Mouse (Mus musculus) left cerebral cortex, postnatal 25 days (tissue): Measurements from ENCODE around the gene Ltbp1. TPM values are rescaled to one million over a fixed set of nuclear protein-coding genes. Genes with fewer than 3 reads are reported as not detected.

ENCODE experiments used
- DNase-seq, 2 experiments: peaks; one replicate each; pipeline ENCODE4 v3.0.0; 2022; ENCODE audit warnings: low spot score in 2 of 2, mixed read lengths in 1 of 2
- intact Hi-C: fragments of 180-260 bp; cut with DNase I; formaldehyde crosslinking; loops from one replicate; pipeline ENCODE4 v1.15.1; 2025
- total RNA-seq, 2 experiments: library from RNA; stranded (reverse); gene quantifications; 2 replicates each; pipeline ENCODE4 v1.2.3; 2021

The Ltbp1 gene
- total RNA-seq, 2 experiments from 2014 or later, result 8.9 to 9.1 TPM

GRCm38 (mm10) chr17:75254909-75255308, 249.5 kb downstream of the Ltbp1 start:
- intact Hi-C loops, result no loop called here
- no peak for DNase-seq

DNA sequence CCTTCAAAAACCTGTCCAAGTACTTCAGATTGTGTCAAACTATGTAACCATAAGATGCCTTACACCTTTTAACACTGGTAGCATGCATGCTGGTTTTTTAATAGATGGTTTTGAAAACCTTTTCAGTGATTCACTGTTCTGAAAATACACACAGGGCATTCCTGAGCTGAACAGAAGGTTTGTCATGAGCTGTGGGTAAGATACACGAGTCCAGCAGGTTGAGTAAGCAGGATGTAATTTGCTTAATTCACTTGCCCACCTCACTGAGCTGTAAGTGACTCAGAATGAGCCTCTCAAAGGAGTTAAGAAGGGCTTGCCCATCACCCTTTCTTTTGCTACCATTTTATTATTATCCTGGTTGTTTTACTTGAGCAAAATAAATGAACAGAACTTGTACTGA, 250.6 kb downstream of the Ltbp1 start:
- peak in 1 of 2 experiments; percentile 21 for DNase-seq
- intact Hi-C loops, result no loop called here

DNA sequence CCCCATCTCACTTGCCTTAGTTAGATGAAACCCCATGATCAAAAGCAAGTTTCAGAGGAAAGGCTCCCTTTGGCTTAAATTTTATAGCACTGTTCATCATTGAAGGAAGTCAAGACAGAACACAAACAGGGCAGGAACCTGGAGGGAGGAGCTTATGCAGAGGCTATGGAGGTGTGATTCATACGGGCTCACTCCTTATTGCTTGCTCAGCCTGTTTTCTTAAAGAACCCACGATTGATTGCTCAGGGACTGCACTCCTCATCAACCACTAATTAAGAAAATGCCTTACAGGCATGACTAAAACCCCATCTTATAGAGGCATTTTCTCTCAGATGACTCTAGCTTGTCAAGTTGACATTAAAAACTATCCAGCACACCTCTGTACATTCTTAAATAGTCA, 253.1 kb downstream of the Ltbp1 start:
- no peak for DNase-seq
- intact Hi-C loops, result no loop called here

- intact Hi-C loops, result no loop called here
- no peak for DNase-seq
Observed at GRCm38 (mm10) chr17:75263336-75263990, 258.1 kb downstream of the Ltbp1 start.

- no peak for DNase-seq
- intact Hi-C loops, result no loop called here
Observed at GRCm38 (mm10) chr17:75268506-75268905, 263.1 kb downstream of the Ltbp1 start.

DNA sequence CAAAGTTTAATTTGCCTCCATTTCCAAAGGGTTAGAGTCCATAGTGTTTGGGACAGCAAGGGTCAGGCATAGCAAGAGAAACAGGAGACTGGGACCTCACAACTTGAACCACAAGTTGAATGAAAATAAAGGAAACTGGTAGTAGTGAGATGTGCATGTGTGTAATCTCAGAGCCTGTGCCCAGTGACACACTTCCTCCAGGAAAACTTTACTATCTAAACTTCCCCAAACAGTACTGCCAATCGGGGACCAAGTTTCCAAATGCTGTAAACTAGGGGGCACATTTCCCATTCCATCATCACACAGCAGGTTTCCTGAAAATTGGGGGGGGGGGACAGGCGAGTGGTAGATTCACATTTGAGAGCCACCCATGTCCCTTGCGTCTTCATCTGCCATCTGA, 267.1 kb downstream of the Ltbp1 start:
- intact Hi-C loops, result no loop called here
- no peak for DNase-seq

GRCm38 (mm10) chr17:75273272-75273671, 267.9 kb downstream of the Ltbp1 start:
- intact Hi-C loops, result no loop called here
- DNase-seq, result no peak

GRCm38 (mm10) chr17:75275302-75275701, 269.9 kb downstream of the Ltbp1 start:
- intact Hi-C loops, result no loop called here
- DNase-seq, result no peak

DNA sequence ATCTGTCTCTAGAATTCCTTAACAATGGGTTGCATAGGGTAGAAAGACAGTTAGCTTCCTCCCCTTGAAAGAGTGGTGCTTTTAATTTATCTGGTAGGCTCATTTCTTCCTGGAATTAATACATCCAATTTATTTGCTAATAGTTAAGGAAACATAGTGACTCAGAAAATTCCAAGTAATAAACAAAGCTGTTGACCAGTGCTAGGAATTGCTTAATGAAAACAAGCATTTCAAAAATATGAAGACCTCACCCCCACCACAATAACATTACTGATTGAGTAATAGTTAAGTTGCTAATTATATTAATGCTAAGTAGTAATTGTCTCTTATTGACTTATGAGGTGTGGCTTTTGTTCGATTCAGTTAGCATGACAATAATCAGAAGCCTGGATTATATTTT, 272.7 kb downstream of the Ltbp1 start:
- DNase-seq, result no peak
- intact Hi-C loops, result no loop called here

- DNase-seq, result no peak
- intact Hi-C loops, result no loop called here
Observed at GRCm38 (mm10) chr17:75278561-75278960, 273.2 kb downstream of the Ltbp1 start.

- no peak for DNase-seq
- intact Hi-C loops, result no loop called here
Observed at GRCm38 (mm10) chr17:75281345-75281744, 276.0 kb downstream of the Ltbp1 start.

- no peak for DNase-seq
- intact Hi-C loops, result no loop called here
Observed at GRCm38 (mm10) chr17:75284876-75285708, 279.7 kb downstream of the Ltbp1 start.

GRCm38 (mm10) chr17:75292986-75293385, 287.6 kb downstream of the Ltbp1 start:
- no peak for DNase-seq
- intact Hi-C loops, result no loop called here

- intact Hi-C loops, result no loop called here
- DNase-seq, result no peak
Observed at GRCm38 (mm10) chr17:75293725-75294124, 288.4 kb downstream of the Ltbp1 start.

DNA sequence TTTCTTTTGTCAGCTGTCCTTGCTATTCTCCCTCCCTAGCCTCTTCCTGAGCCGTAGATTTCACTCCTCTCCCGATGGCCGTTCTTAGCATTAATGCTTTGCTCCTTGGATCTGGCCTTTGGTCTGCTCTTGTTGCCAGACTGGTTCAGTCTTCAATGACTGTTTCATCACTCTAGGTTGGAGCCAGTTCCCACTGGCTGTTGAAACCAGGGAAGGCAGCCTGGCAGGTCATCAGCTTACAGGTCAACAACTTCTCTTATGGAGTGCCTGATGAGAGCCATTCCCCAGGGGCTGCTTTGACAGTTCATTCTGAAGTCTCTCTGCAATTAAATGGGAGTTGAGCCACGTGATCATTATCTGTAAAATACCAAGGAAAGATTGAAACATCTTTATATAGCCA, 295.5 kb downstream of the Ltbp1 start:
- DNase-seq, result no peak
- intact Hi-C loops, result no loop called here

DNA sequence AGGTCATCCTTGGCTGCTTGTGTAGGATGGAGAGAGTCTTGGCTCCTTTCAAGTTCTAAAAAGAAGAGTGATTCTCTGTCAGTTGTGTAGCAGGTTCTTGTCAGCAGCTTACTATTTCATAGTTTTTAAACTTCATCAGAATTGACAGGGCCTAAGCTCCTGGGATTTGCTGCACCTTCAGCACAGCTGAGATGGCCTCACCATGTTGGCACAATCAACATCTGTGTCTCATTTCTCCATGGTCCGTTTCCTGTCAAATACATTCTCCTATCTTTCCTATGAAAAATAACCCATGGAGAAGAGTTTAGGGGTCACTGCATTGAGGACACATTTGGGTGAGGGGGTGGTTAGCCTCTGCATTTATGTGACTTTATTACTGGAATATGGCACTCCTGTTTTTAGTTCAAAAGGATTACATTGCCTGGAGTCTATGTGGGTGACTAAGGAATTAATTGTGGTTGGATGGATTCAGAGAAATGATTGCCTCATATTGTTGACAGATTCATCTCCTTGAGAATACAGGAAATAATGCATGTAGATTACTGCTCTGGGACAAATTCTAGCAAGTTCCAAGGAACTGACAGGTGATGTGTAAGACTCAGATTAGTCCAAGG, 299.5 kb downstream of the Ltbp1 start:
- intact Hi-C loops, result no loop called here
- DNase-seq, result no peak

DNA sequence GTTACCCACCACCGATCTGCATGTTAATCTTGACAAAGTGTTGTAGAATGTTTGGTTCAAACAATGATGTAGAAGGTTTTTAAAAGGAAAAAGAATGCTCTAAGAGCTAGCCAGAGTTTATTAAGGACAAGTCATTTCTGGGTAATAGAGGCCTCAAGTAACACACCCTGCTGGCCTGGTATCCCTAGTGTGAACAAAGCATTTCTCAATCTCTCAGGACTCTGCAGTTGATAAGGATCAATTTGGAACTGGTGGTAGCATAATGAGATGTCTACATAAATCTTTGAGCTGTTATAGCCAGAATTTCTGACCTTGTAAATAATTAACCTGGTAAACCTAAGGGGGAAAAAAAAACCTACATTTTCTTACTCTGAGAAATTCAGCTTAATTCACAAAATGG, 300.3 kb downstream of the Ltbp1 start:
- no peak for DNase-seq
- intact Hi-C loops, result no loop called here

DNA sequence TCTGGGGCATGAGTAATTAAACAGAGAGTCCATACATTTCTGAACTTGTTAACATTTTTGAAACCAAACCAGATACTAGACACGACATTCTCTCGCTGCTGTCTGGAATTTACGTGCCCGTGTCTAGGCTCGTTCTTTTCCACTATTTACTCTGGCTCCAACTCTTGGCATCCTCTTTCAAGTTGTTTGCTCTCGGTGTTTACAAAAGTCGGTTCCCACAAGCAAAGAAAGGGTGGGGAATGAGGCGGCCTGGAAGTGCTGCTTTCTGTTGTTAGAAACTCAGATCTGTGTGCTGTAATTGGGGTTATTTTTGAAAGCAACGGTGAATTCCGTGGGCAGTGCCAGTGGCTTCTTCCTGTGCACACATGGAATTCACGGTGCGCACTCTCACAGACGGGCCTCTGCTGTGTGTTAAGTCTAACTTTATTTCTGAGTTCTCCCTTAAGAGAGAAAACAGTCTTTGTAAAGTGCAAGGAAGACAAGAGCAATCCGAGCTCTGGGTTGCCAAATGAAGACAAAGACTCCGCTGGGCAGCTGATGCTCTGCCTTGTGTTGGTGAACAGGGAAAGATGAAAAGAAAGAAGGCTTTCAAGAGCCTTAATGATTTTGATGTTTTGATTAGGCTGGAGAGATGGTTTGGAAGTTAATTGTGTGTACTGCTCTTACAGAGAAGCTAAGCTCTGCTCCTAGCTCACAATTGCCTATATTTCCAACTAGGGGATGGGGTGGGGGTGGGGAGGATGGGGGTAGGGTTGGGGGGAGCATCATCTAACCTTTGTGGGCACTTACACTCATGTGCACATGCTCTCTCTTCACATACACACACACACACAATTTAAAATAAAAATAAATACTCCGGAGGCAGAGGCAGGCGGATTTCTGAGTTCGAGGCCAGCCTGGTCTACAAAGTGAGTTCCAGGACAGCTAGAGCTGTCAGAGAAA, 302.0 kb downstream of the Ltbp1 start:
- intact Hi-C loops, result no loop called here

DNA sequence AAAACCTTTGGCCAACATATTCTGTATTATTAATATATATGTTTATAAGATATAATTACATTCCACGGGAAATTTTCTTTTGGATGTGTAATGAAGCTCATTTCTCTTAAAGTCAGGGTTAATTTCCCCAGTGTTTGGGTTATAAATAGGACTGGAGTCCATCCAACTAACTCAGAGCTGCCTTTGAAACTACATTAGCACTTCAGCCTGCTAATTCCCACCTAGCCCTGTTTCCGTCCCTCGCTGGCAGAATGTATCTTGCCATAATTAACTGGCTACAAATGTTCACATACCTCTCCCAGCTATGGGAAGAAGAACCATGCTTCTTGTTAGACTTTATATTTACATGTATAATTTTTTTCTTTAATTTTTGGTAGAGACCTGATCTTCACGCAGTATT, 311.7 kb downstream of the Ltbp1 start:
- intact Hi-C loops, result no loop called here
- DNase-seq, result peak in 1 of 2 experiments; percentile 46

More for the DNA sequence above, 302.0 kb downstream of the Ltbp1 start:
- peak in 1 of 2 experiments; percentile 11 for DNase-seq

- no peak for DNase-seq
- intact Hi-C loops, result no loop called here
Observed at GRCm38 (mm10) chr17:75323229-75323628, 317.9 kb downstream of the Ltbp1 start.
